Mouse (Mus musculus) large intestine, adult 2 months (tissue): Measurements from ENCODE around the gene 4931422A03Rik. TPM values are rescaled to one million over a fixed set of nuclear protein-coding genes. Genes with fewer than 3 reads are reported as not detected.

Source experiments
- polyA plus RNA-seq: library from polyadenylated mRNA; depleted of rRNA; stranded (reverse); fragments of >200 nt; gene quantifications from 2 replicates; pipeline ENCODE4 v1.2.3, GENCODE M21; 2012; rRNA removed

Gene 4931422A03Rik
- polyA plus RNA-seq, 1 experiment: not detected

Other genes starting within 250 kb of the 4931422A03Rik start
- 73.7 and 131 TPM in 2 replicates for gene Caprin1, start 230.7 kb downstream of the 4931422A03Rik start, polyA plus RNA-seq
- 7.5 and 7.7 TPM in 2 replicates for gene Lmo2, start 70.4 kb downstream of the 4931422A03Rik start, polyA plus RNA-seq
- 11.4 and 15.3 TPM in 2 replicates for gene Fbxo3, start 640 bp downstream of the 4931422A03Rik start, polyA plus RNA-seq
- not detected in 2 replicates for gene Gm10912, start 37.5 kb upstream of the 4931422A03Rik start, polyA plus RNA-seq
- gene Gm10799, start 40.2 kb upstream of the 4931422A03Rik start, polyA plus RNA-seq: not detected in 2 replicates
- 2.1 and 2.2 TPM in 2 replicates for gene Cd59b, start 41.5 kb upstream of the 4931422A03Rik start, polyA plus RNA-seq
- 19.6 and 22.1 TPM in 2 replicates for gene Cd59a, start 67.4 kb upstream of the 4931422A03Rik start, polyA plus RNA-seq
- gene A930018P22Rik, start 94.4 kb upstream of the 4931422A03Rik start, polyA plus RNA-seq: not detected in 2 replicates